Mouse (Mus musculus): Measurements from ENCODE around the gene Trim10. TPM values are rescaled to one million over a fixed set of nuclear protein-coding genes. Genes with fewer than 3 reads are reported as not detected.
A peak's percentile ranks its signal among the peaks of the same experiment; 100 is the strongest.

The Trim10 gene
- total and polyA plus RNA-seq, 3 experiments, result 0.04 to 0.14 (median 0.12) TPM

DNA sequence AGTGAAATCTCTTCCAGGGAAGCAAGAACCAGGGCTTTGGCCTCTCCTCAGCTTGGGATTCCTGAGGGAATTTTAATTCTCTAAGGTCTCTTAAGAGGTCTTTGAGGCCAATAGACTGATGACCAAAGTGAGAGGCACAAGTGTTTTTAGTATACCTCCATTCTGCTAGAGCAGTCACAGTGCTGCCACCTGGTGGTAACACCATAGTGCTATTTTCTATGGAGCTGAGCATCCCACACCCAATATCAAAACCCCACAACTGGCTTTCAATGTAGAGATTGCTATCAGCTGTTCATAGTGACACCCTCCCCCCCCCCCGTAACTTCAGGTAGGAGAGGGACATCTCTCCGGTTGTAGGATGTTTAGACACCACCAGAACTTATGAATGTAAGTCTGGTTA, 44.7 kb downstream of the Trim10 start:
- peak; percentile 61 for DNase-seq

DNA sequence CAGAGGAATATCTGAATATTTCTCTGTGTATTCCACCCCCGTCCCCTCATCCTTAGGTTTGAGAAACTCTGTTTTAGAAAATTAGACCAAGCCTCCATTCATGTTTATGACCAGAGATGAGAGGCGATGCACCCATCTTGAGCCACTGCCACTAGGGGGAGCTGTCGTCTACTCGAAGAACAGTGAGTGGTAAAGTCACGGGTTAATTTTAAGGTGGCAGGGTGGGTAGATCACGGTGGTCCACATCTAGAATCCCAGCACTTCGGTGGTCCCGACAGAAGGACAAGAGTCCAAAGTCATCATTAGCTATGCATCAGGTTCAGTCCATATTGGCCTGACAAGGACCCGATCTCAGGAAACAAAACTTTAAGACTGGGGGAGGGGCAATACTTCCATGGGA, 45.7 kb downstream of the Trim10 start:
- DNase-seq, result peak; percentile 43

DNA sequence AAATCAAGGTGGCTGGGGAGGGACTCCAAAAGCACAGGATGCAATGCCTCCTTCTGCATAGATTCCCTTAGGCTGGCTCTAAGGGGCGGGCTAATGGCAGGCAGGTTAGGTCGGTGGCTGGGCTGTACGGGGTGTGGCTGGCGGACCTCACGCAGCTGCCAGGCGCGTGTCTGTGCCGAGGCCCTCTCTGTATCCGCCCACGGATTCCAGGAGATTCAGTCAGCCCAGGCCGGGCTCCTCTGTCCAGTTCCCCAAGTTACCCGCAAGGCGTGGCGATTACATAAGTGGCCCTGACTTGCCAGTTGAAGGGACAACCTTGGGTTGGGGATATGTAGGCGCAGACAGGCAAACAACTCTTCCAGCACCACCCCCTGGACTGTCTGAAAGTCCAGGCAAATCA, 50.9 kb downstream of the Trim10 start:
- peak; percentile 84 for DNase-seq

DNA sequence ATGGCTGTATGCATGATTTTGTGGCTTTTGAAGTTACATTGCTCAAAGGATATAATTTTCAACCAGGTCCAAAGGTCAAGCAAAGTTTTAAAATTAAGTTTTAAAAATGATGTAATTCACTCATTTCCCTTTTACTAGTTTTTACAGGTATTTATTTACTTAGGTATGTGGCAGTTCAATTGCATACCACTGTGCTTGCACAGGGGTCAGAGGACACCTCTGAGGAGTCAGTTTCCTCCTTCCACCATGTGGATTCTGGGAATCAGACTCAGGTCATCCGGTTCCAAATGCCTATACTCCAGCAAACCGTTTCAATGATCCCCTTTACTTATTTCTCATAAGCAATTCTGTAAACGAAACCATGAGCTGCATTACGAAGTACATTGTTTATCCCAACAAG, 53.3 kb downstream of the Trim10 start:
- no peak for DNase-seq

DNA sequence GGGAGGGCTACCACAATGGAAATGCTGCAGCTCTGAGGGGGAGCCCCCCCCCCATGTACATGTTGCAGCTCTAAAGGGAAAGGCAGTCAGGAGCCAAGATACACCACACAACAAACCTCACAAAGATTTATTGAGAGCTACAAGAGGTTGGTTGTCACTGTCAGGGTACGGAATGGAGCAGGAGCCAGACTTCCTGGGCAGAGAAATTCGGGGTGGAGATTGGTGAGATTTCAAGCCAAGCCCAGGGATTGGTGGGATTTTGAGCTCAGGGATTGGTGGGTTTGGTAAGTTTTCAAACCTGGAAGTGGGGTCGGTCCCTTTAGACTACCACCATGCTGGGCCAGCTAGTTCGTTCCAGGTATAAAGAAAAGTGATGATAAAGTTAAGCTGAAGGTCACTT, 54.1 kb downstream of the Trim10 start:
- no peak for DNase-seq

Other genes starting within 250 kb of the Trim10 start
- gene H2-M9, start 226.9 kb upstream of the Trim10 start, total RNA-seq (2021), result under 1 TPM in 1 of 2 experiments, not detected in 1; 0.28 TPM
- not detected in 2 replicates for gene H2-M9, start 226.9 kb upstream of the Trim10 start, polyA plus RNA-seq (2012; rRNA removed)
- gene H2-M1, start 197.4 kb upstream of the Trim10 start, total RNA-seq (2021), result not detected
- not detected in 2 replicates for gene H2-M1, start 197.4 kb upstream of the Trim10 start, polyA plus RNA-seq (2012; rRNA removed)
- gene H2-M10.5, start 96.7 kb upstream of the Trim10 start, total RNA-seq (2021), result not detected
- gene H2-M10.5, start 96.7 kb upstream of the Trim10 start, polyA plus RNA-seq (2012; rRNA removed), result not detected in 2 replicates
- not detected for gene H2-M10.6, start 57.4 kb upstream of the Trim10 start, total RNA-seq (2021)
- not detected in 2 replicates for gene H2-M10.6, start 57.4 kb upstream of the Trim10 start, polyA plus RNA-seq (2012; rRNA removed)
- 10 to 100 TPM; 49.1 to 54.6 TPM for gene Trim26, start 32.4 kb upstream of the Trim10 start, total RNA-seq (2021)
- gene Trim26, start 32.4 kb upstream of the Trim10 start, polyA plus RNA-seq (2012; rRNA removed), result 38.8 and 40.9 TPM in 2 replicates
- not detected for gene Trim15, start 2.4 kb upstream of the Trim10 start, total RNA-seq (2021)
- gene Trim15, start 2.4 kb upstream of the Trim10 start, polyA plus RNA-seq (2012; rRNA removed), result not detected in 2 replicates
- 1 to 10 TPM in 1 of 2 experiments, under 1 TPM in 1; 0.23 to 1.3 TPM for gene Trim40, start 20.5 kb downstream of the Trim10 start, total RNA-seq (2021)
- 0.33 and 0.86 TPM in 2 replicates for gene Trim40, start 20.5 kb downstream of the Trim10 start, polyA plus RNA-seq (2012; rRNA removed)
- gene Trim31, start 28.5 kb downstream of the Trim10 start, total RNA-seq (2021), result not detected
- gene Trim31, start 28.5 kb downstream of the Trim10 start, polyA plus RNA-seq (2012; rRNA removed), result not detected in 2 replicates
- gene Rnf39, start 73.3 kb downstream of the Trim10 start, total RNA-seq (2021), result under 1 TPM; 0.35 to 0.49 TPM
- gene Rnf39, start 73.3 kb downstream of the Trim10 start, polyA plus RNA-seq (2012; rRNA removed), result 0.29 and 2.1 TPM in 2 replicates
- gene Ppp1r11, start 82.2 kb downstream of the Trim10 start, total RNA-seq (2021), result 100 to 1,000 TPM; 104 to 111 TPM
- gene Ppp1r11, start 82.2 kb downstream of the Trim10 start, polyA plus RNA-seq (2012; rRNA removed), result 21.4 and 23.1 TPM in 2 replicates
- gene Znrd1, start 89.0 kb downstream of the Trim10 start, total RNA-seq (2021), result 10 to 100 TPM; 41.1 to 41.6 TPM
- 11.6 and 12.8 TPM in 2 replicates for gene Znrd1, start 89.0 kb downstream of the Trim10 start, polyA plus RNA-seq (2012; rRNA removed)
- 10 to 100 TPM; 12.4 to 14.8 TPM for gene Znrd1as, start 89.0 kb downstream of the Trim10 start, total RNA-seq (2021)
- 0.32 and 0.57 TPM in 2 replicates for gene Znrd1as, start 89.0 kb downstream of the Trim10 start, polyA plus RNA-seq (2012; rRNA removed)
- not detected for gene 2410137M14Rik, start 111.7 kb downstream of the Trim10 start, total RNA-seq (2021)
- not detected in 2 replicates for gene 2410137M14Rik, start 111.7 kb downstream of the Trim10 start, polyA plus RNA-seq (2012; rRNA removed)
- not detected for gene H2-M5, start 120.0 kb downstream of the Trim10 start, total RNA-seq (2021)
- gene H2-M5, start 120.0 kb downstream of the Trim10 start, polyA plus RNA-seq (2012; rRNA removed), result not detected in 2 replicates
- gene Zfp57, start 131.6 kb downstream of the Trim10 start, total RNA-seq (2021), result 1 to 10 TPM; 2.0 to 2.1 TPM
- 0.70 and 0.98 TPM in 2 replicates for gene Zfp57, start 131.6 kb downstream of the Trim10 start, polyA plus RNA-seq (2012; rRNA removed)
- gene Mog, start 153.8 kb downstream of the Trim10 start, total RNA-seq (2021), result not detected
- not detected in 2 replicates for gene Mog, start 153.8 kb downstream of the Trim10 start, polyA plus RNA-seq (2012; rRNA removed)
- gene Gabbr1, start 176.4 kb downstream of the Trim10 start, total RNA-seq (2021), result 10 to 100 TPM; 22.5 to 25.7 TPM
- 28.3 and 29.1 TPM in 2 replicates for gene Gabbr1, start 176.4 kb downstream of the Trim10 start, polyA plus RNA-seq (2012; rRNA removed)
- gene Olfr90, start 218.9 kb downstream of the Trim10 start, total RNA-seq (2021), result not detected
- gene Olfr90, start 218.9 kb downstream of the Trim10 start, polyA plus RNA-seq (2012; rRNA removed), result not detected in 2 replicates
- gene Olfr91, start 228.7 kb downstream of the Trim10 start, total RNA-seq (2021), result not detected
- not detected in 2 replicates for gene Olfr91, start 228.7 kb downstream of the Trim10 start, polyA plus RNA-seq (2012; rRNA removed)